Comparison of ENCODE assay signal across 13 mouse cellular contexts in the genomic region with DNA sequence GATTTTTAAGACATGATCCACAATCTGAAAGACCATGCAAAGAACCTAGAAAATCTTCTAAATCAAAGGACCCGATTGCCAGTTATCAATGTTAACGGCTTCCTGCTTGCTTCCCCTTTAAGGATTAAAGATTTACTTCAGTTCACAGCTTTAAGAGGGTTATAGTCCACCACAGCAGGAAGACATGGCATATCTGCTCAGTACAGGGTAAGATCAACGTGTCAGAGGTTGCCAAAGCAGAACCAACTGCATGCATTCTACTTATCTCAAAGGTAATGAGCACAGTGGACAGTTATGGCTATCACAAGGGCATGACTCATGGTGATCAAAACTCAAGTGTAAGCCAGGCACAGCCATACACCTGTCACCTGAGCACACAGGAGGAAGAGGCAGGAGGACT. TPM values are rescaled to one million over a fixed set of nuclear protein-coding genes. Genes with fewer than 3 reads are reported as not detected.
DNase-seq lines count a peak whose midpoint lies in the region; ATAC-seq and TF ChIP-seq lines count a peak whose summit lies in the region.
"Had no signal": no experiment of that assay in that cellular context is flagged by ENCODE, and none has a peak within 500 bp of the region (broad histone marks: within the 10 kb centered on the region; RNA-seq: fewer than 3 reads in every experiment).

No protein-coding gene starts in this region.

- H3K4me3 ChIP-seq in kidney, embryonic 15.5 days (replicated peaks), result no peak overlapping the region
- H3K4me3 ChIP-seq in kidney, embryonic 14.5 days (ENCODE audit: low read length), result no peak overlapping the region
- H3K4me3 ChIP-seq in bone marrow macrophage, adult 2 months (ENCODE audit: insufficient read depth, low read length), result no peak overlapping the region
- no peak overlapping the region for H3K4me3 ChIP-seq in liver, embryonic 13.5 days (replicated peaks)
- H3K4me3 ChIP-seq: embryonic facial prominence, embryonic 15.5 days; heart, embryonic 12.5 days; limb, embryonic 12.5 days had no signal

- 77% methylated on average over 3 of the region's 3 CpGs for WGBS in kidney, embryonic 15.5 days
- 88% methylated on average over 3 of the region's 3 CpGs for WGBS in kidney, embryonic 14.5 days
- WGBS in liver, embryonic 13.5 days (ENCODE audit: insufficient replicate concordance), result 27% methylated on average over 3 of the region's 3 CpGs

- H3K27ac ChIP-seq in kidney, embryonic 15.5 days, result no peak overlapping the region
- no peak overlapping the region for H3K27ac ChIP-seq in kidney, embryonic 14.5 days (ENCODE audit: low read depth, low read length)
- peak overlapping the region; percentile 3; the same call in 1 of the 2 replicates for H3K27ac ChIP-seq in bone marrow macrophage, adult 2 months (ENCODE audit: insufficient read depth, low read depth, low read length)
- no peak overlapping the region for H3K27ac ChIP-seq in liver, embryonic 13.5 days
- H3K27ac ChIP-seq: embryonic facial prominence, embryonic 15.5 days; limb, embryonic 12.5 days had no signal

- 0 out of 2 replicates have a peak, but pooled peaks have one; percentile 49 for ATAC-seq in kidney, embryonic 15.5 days (replicated peaks; ENCODE audit: low FRiP score)
- ATAC-seq in kidney, embryonic 14.5 days (ENCODE audit: low FRiP score, low TSS enrichment), result no peak
- ATAC-seq in liver, embryonic 13.5 days (ENCODE audit: low read depth), result peak; percentile 53; the same call in 1 of the 2 replicates
- ATAC-seq in monocyte, adult 5-6 weeks (replicated peaks; ENCODE audit: insufficient number of reproducible peaks, low FRiP score, low TSS enrichment, poor library complexity, severe bottlenecking), result no peak

- H3K9ac ChIP-seq in kidney, embryonic 15.5 days, result no peak overlapping the region
- H3K9ac ChIP-seq in kidney, embryonic 14.5 days (ENCODE audit: low read depth, low read length), result no peak overlapping the region
- H3K9ac ChIP-seq in liver, embryonic 13.5 days, result no peak overlapping the region
- H3K9ac ChIP-seq: embryonic facial prominence, embryonic 15.5 days; heart, embryonic 12.5 days; limb, embryonic 12.5 days had no signal

- H3K4me1 ChIP-seq in kidney, embryonic 15.5 days, result peaks cover 65% of the 10 kb centered on the region
- peaks cover 26% of the 10 kb centered on the region for H3K4me1 ChIP-seq in kidney, embryonic 14.5 days (ENCODE audit: control insufficient read depth, insufficient read depth, low read length)
- H3K4me1 ChIP-seq in bone marrow macrophage, adult 2 months (ENCODE audit: control insufficient read depth, insufficient read depth, low read length), result peaks cover 81% of the 10 kb centered on the region
- peaks cover 88% of the 10 kb centered on the region for H3K4me1 ChIP-seq in liver, embryonic 13.5 days (replicated peaks)

- no peaks in the 10 kb centered on the region for H3K27me3 ChIP-seq in kidney, embryonic 15.5 days
- no peaks in the 10 kb centered on the region for H3K27me3 ChIP-seq in kidney, embryonic 14.5 days (ENCODE audit: control insufficient read depth, insufficient read depth, low read length)
- H3K27me3 ChIP-seq in liver, embryonic 13.5 days, result no peaks in the 10 kb centered on the region
- H3K27me3 ChIP-seq in splenic B cell, adult 2 months (ENCODE audit: control insufficient read depth, insufficient read depth, low read length, poor library complexity, severe bottlenecking), result no peaks in the 10 kb centered on the region
- H3K27me3 ChIP-seq: embryonic facial prominence, embryonic 15.5 days; heart, embryonic 12.5 days; limb, embryonic 12.5 days had no signal

- no peaks in the 10 kb centered on the region for H3K9me3 ChIP-seq in kidney, embryonic 15.5 days (replicated peaks)
- no peaks in the 10 kb centered on the region for H3K9me3 ChIP-seq in kidney, embryonic 14.5 days (ENCODE audit: control insufficient read depth, low read length)
- no peaks in the 10 kb centered on the region for H3K9me3 ChIP-seq in liver, embryonic 13.5 days (replicated peaks)
- H3K9me3 ChIP-seq: embryonic facial prominence, embryonic 15.5 days; heart, embryonic 12.5 days; limb, embryonic 12.5 days had no signal

- H3K36me3 ChIP-seq in kidney, embryonic 15.5 days, result no peaks in the 10 kb centered on the region
- H3K36me3 ChIP-seq in kidney, embryonic 14.5 days (ENCODE audit: control insufficient read depth, insufficient read depth, low read length), result no peaks in the 10 kb centered on the region
- H3K36me3 ChIP-seq in liver, embryonic 13.5 days, result no peaks in the 10 kb centered on the region
- 0 out of 2 replicates have a peak, but pooled peaks cover 3% of the 10 kb centered on the region for H3K36me3 ChIP-seq in splenic B cell, adult 2 months (ENCODE audit: control insufficient read depth, insufficient read depth, low read length, poor library complexity, severe bottlenecking)
- H3K36me3 ChIP-seq: embryonic facial prominence, embryonic 15.5 days; heart, embryonic 12.5 days; limb, embryonic 12.5 days had no signal

- no peak for TF ChIP-seq POLR2A in bone marrow macrophage, adult 2 months (IDR thresholded peaks at IDR 0.05; ENCODE audit: borderline replicate concordance, low read depth, low read length)

- no peak for DNase-seq in liver, embryonic 13.5 days
- DNase-seq in splenic B cell, adult 2 months (ENCODE audit: low read depth, low spot score), result peak; percentile 51
- no peak for DNase-seq in adipocyte (ENCODE audit: low spot score)
- DNase-seq in adrenal gland, postnatal 10 days, result no peak
- DNase-seq: cerebellum, adult 11 months had no signal

- no peak for TF ChIP-seq CTCF in bone marrow macrophage, adult 2 months (IDR thresholded peaks at IDR 0.05; ENCODE audit: low read depth, low read length)

- H3K4me2 ChIP-seq in kidney, embryonic 15.5 days, result no peak overlapping the region
- H3K4me2 ChIP-seq in kidney, embryonic 14.5 days (replicated peaks; ENCODE audit: low read depth, low read length), result no peak overlapping the region
- no peak overlapping the region for H3K4me2 ChIP-seq in liver, embryonic 13.5 days
- H3K4me2 ChIP-seq: embryonic facial prominence, embryonic 15.5 days; heart, embryonic 12.5 days; limb, embryonic 12.5 days; midbrain, embryonic 11.5 days had no signal

RNA-seq across cellular contexts. Expression of a gene that starts 53.1 kb away (rescaled TPM):
- polyA plus RNA-seq in kidney, embryonic 15.5 days (2015; fragmentation: Nextera tagmentation; extraction: Ambion mirVana), result 33.5 and 38.0 TPM in 2 replicates
- 44.3 and 55.5 TPM in 2 replicates for polyA plus RNA-seq in kidney, embryonic 14.5 days (2014; fragmentation: Nextera tagmentation; extraction: Ambion mirVana)
- 76.2 and 79.2 TPM in 2 replicates for polyA plus RNA-seq in bone marrow macrophage, adult 2 months (2012; ENCODE audit: insufficient read depth, insufficient read length, missing spikeins)
- polyA plus RNA-seq in liver, embryonic 13.5 days (2015; fragmentation: Nextera tagmentation; extraction: Ambion mirVana), result 10.7 and 13.6 TPM in 2 replicates
- 160 to 261 TPM (median 161 TPM) in 3 replicates for total RNA-seq in monocyte, adult 5-6 weeks (2017)
- 100 to 1,000 TPM in 1 of 2 experiments, 10 to 100 TPM in 1; 73.9 to 103 TPM for total RNA-seq in adrenal gland, postnatal 10 days (2021)

Comparison
In these comparisons a context has a peak if more than half of its experiments do, and no peak if none do; other contexts are left out.
1. ATAC-seq: peak in kidney, embryonic 15.5 days (single experiment) and liver, embryonic 13.5 days (single experiment); none in kidney, embryonic 14.5 days (single experiment) and monocyte, adult 5-6 weeks (single experiment).